Mouse (Mus musculus): ENCODE measurements around the gene Fam53a. TPM values are rescaled to one million over a fixed set of nuclear protein-coding genes. Genes with fewer than 3 reads are reported as not detected.

Gene Fam53a
- total RNA-seq, 2 experiments from 2014 or later: 57.4 to 66.2 TPM

GRCm38 (mm10) chr5:33632526-33632925 lies 3.1 kb upstream of the Fam53a start:
- DNase-seq (ENCODE audit: low spot score): peak; percentile 52

DNA sequence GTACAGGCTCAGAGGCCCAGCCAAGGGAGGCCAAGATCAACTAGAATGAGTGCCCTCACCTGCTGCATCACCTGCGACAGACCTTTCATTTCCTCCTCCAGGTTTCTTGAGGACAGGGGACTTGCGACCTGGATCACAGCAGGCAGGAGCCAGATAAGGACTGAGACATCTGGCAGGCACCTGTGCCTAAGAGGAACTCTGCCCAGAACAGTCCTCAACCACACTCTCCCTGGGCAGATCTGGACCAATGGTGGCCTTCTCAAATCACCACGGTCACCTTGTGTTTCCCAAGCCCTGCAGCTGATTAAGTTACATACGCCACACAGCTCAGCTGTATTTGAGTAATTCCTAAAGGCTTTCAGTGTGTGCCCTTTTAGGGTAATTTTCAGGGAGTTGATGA lies 1.2 kb upstream of the Fam53a start:
- DNase-seq (ENCODE audit: low spot score): peak; percentile 78

DNA sequence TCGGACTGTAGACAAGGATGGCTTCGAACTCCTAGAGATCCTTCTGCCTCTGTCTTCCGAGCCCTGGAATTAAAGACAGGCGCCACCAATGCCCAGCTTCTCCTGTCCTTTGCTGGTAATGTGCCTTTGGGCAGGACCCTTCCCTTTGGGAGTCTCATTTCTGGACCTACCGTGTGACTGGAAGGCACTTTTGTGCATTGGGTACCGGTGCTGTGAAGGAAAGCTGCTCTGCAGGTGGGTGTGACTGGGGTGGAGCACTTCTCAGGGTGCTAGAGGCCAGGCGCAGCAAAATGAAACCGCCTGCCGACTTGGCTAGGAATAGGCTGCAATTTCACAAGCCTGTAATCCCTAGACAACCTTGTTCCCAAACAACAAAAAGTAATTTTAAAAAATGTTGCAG lies 626 bp upstream of the Fam53a start:
- peak; percentile 64 for DNase-seq (ENCODE audit: low spot score)

DNA sequence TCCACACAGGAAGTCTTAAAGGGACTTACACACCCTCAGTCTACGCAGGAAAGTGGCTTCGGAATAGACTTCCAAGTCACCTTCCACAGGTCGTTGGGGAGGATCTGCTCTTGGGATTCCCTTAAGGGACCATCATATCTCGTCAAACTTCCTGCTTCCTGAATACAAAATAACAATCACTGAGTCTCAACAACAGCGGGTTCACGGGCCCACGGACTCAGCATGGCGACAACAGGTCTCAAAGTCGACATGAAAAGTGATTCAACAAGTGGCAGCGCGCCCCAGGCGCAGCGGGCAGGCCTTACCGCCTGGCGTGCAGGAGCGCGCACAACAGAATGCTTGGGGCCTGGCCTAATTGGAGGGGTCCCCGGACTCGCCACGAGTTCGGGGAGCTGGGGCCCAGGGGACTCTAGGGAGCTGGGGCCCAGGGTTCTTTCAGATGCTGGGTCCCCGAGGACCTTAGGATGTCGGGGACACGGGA lies 575 bp downstream of the Fam53a start:
- DNase-seq (ENCODE audit: low spot score): peak; percentile 65

- DNase-seq (ENCODE audit: low spot score): no peak
These were observed 1.5 kb downstream of the Fam53a start for GRCm38 (mm10) chr5:33627968-33628367.

DNA sequence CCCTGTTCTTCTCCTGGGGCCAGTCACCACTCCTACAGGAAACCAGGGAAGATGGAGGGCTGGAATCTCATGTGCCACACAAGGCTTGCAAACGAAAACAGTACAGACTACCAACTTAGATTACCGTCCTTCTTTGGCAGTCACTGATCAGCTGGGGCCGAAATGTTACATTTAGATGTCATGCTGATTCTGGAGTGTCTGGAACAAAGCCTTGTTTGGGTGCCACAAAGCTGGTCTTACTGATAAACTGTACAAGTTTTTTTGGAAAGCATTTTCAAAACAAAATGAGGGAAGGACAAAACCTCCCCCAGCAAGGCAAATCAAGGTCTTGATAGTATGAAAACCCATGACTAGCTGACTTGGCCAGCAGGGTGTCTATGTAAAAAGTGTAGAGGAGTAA lies 5.7 kb downstream of the Fam53a start:
- DNase-seq (ENCODE audit: low spot score): no peak

DNA sequence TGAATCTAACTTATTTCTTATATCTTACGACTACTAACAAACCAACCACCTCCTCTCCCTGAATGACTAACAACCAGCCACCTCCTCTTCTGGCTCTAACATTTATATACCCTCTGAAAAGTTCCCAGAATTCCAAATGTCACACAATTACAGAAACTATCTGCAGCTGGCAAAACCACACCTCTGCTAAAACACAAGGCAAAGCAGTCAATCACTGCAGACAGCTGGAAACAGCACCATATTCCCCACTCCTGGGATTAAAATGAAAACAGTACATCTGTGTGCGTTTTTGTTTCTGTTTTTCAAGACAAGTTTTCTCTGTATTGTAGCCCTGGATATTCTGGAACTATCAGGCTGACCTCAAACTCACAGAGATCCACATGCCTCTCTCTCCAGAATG lies 6.8 kb downstream of the Fam53a start:
- DNase-seq (ENCODE audit: low spot score): no peak

- DNase-seq (ENCODE audit: low spot score): no peak
These were observed 15.0 kb downstream of the Fam53a start for GRCm38 (mm10) chr5:33614391-33614790.

- DNase-seq (ENCODE audit: low spot score): no peak
These were observed 17.6 kb downstream of the Fam53a start for GRCm38 (mm10) chr5:33611795-33612194.

DNA sequence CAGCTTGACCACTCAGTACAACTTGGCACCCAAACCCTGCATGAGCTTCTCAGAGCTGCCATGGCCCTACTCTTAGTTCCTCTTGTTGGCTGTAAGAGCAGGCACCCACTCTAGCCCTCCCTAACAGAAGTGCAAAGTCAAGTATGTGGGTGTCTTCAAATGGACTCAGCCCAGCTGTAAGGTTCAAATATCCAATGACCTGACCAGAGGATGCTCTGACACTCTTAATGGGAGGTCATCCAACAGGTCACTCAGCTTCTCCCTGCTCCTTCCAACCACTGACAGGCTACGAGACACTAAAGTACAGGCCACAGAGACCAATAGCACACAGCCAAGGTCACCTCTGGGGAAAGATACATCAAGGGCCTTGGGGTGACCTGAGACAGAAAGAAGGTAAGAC lies 20.2 kb downstream of the Fam53a start:
- no peak for DNase-seq (ENCODE audit: low spot score)

DNA sequence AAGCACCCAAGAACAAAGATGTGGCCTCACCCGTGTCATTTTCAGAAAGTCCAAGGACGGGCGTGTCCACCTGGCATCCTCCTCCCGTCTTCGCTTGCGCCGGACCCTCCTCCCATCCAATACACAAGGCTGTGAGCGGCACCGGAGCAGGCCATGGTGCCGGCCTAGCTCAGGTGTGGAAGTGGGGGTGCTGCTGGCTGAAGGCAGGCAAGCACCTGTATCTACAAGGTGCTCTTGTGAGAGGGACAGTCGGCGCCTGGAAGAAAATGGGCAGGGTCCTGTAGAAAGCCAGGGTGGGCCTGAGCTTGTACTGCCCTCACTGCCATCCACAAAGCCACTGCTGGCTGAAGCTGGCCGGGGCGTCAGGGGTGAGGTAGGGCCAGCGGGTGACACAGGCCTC lies 22.0 kb downstream of the Fam53a start:
- no peak for DNase-seq (ENCODE audit: low spot score)

DNA sequence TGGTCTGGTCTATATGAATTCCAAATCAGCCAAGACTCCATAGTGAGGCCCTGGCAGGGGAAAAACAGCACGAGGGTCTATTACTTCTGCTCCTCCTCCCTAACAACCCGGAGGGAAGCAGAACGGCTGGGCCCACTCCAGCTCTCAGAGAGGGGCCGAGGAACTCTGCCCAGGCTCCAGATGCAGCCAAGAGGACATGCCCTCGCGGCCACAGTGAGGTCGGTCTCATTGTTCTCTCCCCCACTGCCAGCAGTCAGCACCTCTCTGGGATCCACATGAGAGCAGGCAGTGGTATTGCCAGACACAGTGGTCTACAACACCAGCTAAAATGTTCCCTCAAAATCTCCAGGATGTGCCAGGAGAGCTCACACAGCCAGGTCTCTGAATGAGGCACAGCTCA lies 22.8 kb downstream of the Fam53a start:
- no peak for DNase-seq (ENCODE audit: low spot score)

DNA sequence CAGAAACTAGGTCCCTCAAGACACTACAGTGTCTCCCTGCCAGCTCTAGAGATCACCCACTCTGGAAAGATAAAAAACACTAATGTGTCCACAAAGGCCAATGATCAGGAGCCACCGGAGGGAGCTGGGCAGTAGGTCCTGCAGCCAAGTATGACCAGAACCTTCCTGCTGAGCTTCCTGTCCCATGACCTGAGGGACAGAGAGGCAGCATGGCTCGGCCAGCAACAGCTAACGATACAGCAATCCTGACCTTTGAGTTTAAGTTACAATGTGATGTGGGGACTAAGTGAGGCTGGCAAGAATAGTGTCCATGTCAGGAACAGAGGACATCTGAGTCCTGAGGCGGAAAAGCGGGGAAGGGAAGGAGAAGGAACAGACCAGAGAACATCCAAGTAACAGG lies 24.1 kb downstream of the Fam53a start:
- DNase-seq (ENCODE audit: low spot score): peak; percentile 64

- no peak for DNase-seq (ENCODE audit: low spot score)
These were observed 35.8 kb downstream of the Fam53a start for GRCm38 (mm10) chr5:33593620-33594019.

DNA sequence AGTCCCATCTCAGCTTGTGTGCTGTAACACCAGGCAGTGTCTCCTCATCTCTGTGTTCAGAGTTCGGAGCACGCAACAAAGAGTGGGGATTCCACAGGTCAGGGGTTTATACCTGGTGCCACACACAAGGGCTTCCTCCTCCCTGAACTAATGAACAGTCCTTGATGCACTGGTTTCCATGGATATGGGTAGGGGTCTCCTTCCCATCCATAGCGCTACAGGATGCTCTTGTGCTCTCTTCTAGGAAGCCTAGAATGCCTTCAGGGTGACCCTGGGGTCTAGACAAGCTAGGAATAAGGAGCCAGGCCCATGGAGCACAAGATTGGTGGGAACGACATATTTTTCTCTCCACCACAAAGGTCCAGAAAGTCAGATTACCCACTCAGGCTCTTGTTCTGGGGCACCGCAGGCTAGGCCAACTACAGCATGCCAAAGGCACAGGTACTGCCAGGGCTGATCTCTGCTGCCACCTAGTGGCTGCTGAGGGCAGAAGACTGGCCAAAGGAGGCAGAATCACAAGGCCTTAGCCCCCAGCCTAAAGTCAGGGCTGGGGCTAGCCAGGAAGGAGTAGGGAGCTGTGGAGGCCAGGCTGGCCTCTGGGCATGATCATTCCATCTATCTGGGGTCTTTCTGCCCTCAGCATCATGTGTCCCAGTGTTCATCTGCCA lies 40.1 kb downstream of the Fam53a start:
- peak; percentile 74 for DNase-seq (ENCODE audit: low spot score)

DNA sequence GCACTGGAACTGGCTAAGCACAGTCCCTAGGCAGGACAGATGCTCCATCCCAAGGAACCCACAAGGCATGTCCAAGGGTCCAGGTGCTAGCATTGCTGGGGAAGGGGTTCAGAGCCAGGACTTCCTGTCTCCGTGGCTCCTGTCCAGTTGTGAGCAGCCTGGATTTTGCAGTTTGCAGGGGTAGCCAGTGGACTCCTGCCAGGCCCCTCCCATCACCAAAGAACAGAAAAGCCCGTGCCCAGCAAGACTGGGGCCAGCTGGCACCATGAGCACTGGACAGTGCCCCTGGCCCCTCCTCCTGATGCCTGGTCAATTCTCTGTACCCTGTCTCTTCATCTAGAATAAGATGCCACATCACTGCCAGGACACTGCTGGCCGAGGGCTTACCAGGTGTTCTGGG lies 41.4 kb downstream of the Fam53a start:
- no peak for DNase-seq (ENCODE audit: low spot score)

GRCm38 (mm10) chr5:33587498-33588058 lies 41.9 kb downstream of the Fam53a start:
- DNase-seq (ENCODE audit: low spot score): no peak

- no peak for DNase-seq (ENCODE audit: low spot score)
These were observed 49.1 kb downstream of the Fam53a start for GRCm38 (mm10) chr5:33580336-33580735.

DNA sequence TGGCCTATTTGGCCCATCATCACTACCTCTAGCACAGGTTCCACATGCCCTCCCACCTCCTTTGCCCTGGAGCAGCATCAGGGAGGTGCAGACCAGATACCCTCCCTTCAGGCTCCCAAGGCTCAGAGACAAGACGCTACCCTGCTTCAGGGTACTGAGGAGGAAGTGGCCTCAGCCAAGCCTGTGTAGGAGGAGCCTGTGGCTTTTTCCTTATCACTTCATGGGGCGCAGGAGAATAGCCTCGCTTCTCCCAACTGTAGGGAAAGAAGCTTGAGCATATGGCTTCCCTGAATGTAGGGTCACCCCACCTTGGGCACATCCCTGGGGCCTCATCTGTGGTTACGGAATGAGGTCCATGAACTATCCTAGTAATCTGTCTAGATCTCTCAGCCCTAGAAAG lies 55.2 kb downstream of the Fam53a start:
- DNase-seq (ENCODE audit: low spot score): no peak

GRCm38 (mm10) chr5:33565886-33566285 lies 63.5 kb downstream of the Fam53a start:
- DNase-seq (ENCODE audit: low spot score): peak; percentile 25

GRCm38 (mm10) chr5:33556277-33556995 lies 73.0 kb downstream of the Fam53a start:
- peak; percentile 33 for DNase-seq (ENCODE audit: low spot score)

Measured in gastrocnemius, adult 18-20 months (tissue).